Mouse (Mus musculus) MEL (cell line): ENCODE measurements around the gene Helb.

Experiments used
- CTCF ChIP-seq, 3 experiments: IDR thresholded peaks in 2 of 3; conservative IDR thresholded peaks in 1 of 3; 2 replicates each; pipeline ENCODE4 v1.5.1; 2011 to 2012; ENCODE audit warnings: low read length in 3 of 3, low read depth in 2 of 3, mild to moderate bottlenecking in 2 of 3, improper control_type of control experiment in 1 of 3, inconsistent platforms in 1 of 3, mixed read lengths in 1 of 3, moderate library complexity in 1 of 3; ENCODE audit not compliant: control insufficient read depth in 1 of 3, insufficient read depth in 1 of 3, poor library complexity in 1 of 3, severe bottlenecking in 1 of 3
- MAZ ChIP-seq: IDR thresholded peaks from 2 replicates; pipeline ENCODE4 v1.6.1; 2012; ENCODE audit warnings: low read depth, mild to moderate bottlenecking, inconsistent platforms, low read length, improper control_type of control experiment
- NELFE ChIP-seq: IDR thresholded peaks from 2 replicates; pipeline ENCODE4 v1.6.1; 2011; ENCODE audit warnings: low read depth, low read length, improper control_type of control experiment
- POLR2A ChIP-seq, 2 experiments: IDR thresholded peaks; 2 replicates each; pipeline ENCODE4 v1.6.1; 2011 to 2012; ENCODE audit warnings: low read length in 2 of 2, mild to moderate bottlenecking in 2 of 2, control low read depth in 1 of 2, improper control_type of control experiment in 1 of 2, low read depth in 1 of 2, moderate library complexity in 1 of 2; ENCODE audit not compliant: control insufficient read depth in 1 of 2, insufficient read depth in 1 of 2, poor library complexity in 1 of 2
- POLR2AphosphoS2 ChIP-seq: IDR thresholded peaks from 2 replicates; pipeline ENCODE4 v1.6.1; 2011; ENCODE audit warnings: low read length, improper control_type of control experiment
- SMC3 ChIP-seq: IDR thresholded peaks from 2 replicates; pipeline ENCODE4 v1.6.1; 2011; ENCODE audit warnings: low read depth, low read length, improper control_type of control experiment
- ZC3H11A ChIP-seq: IDR thresholded peaks from 2 replicates; pipeline ENCODE4 v1.6.1; 2012; ENCODE audit warnings: low read depth, mild to moderate bottlenecking, inconsistent platforms, low read length, improper control_type of control experiment
- ZNF384 ChIP-seq: IDR thresholded peaks from 2 replicates; pipeline ENCODE4 v1.6.1; 2012; ENCODE audit warnings: low read depth, mild to moderate bottlenecking, inconsistent platforms, low read length, improper control_type of control experiment

- 0 out of 2 replicates have a peak, but pooled peaks have one; percentile 22 for TF ChIP-seq ZNF384
- peak; percentile 62 for TF ChIP-seq ZC3H11A
- no peak for TF ChIP-seq POLR2AphosphoS2
- no peak for TF ChIP-seq POLR2A (IDR thresholded peaks at IDR 0.05; ENCODE audit: control insufficient read depth in 1 of 2, insufficient read depth in 1 of 2, low read depth in 1 of 2, low read length in 2 of 2, poor library complexity in 1 of 2)
- TF ChIP-seq CTCF (IDR thresholded peaks at IDR 0.05 in 2 of 3, conservative IDR thresholded peaks at IDR 0.05 in 1 of 3; ENCODE audit: control insufficient read depth in 1 of 3, insufficient read depth in 1 of 3, low read depth in 2 of 3, low read length in 3 of 3, poor library complexity in 1 of 3, severe bottlenecking in 1 of 3) = peak; percentile 85 to 90 (median 86)
- no peak for TF ChIP-seq MAZ
- TF ChIP-seq NELFE = no peak
- TF ChIP-seq SMC3 = peak; percentile 89
Measured at GRCm38 (mm10) chr10:120064424-120064823, 48.4 kb downstream of the Helb start.
